Mouse (Mus musculus) right cerebral cortex, adult 18-20 months (tissue): ENCODE measurements around the gene Fbxo4.

Experiments used
- DNase-seq: peaks from one replicate; pipeline ENCODE4 v3.0.0; 2022; ENCODE audit warnings: mixed read lengths

Fbxo4 gene

GRCm38 (mm10) chr15:3978279-3978678 lies 1.1 kb downstream of the Fbxo4 start:
- DNase-seq = no peak

- DNase-seq = no peak
Measured at GRCm38 (mm10) chr15:3973300-3973699, 6.1 kb downstream of the Fbxo4 start.

GRCm38 (mm10) chr15:3970193-3970592 lies 9.2 kb downstream of the Fbxo4 start:
- DNase-seq = no peak

GRCm38 (mm10) chr15:3969743-3970142 lies 9.6 kb downstream of the Fbxo4 start:
- no peak for DNase-seq

GRCm38 (mm10) chr15:3962251-3962650 lies 17.1 kb downstream of the Fbxo4 start:
- DNase-seq = no peak

GRCm38 (mm10) chr15:3960094-3960493 lies 19.3 kb downstream of the Fbxo4 start:
- no peak for DNase-seq

GRCm38 (mm10) chr15:3957982-3958381 lies 21.4 kb downstream of the Fbxo4 start:
- peak; percentile 52 for DNase-seq

GRCm38 (mm10) chr15:3954971-3955370 lies 24.4 kb downstream of the Fbxo4 start:
- peak; percentile 31 for DNase-seq

GRCm38 (mm10) chr15:3938132-3938531 lies 41.2 kb downstream of the Fbxo4 start:
- no peak for DNase-seq

- DNase-seq = no peak
Measured at GRCm38 (mm10) chr15:3936056-3936455, 43.3 kb downstream of the Fbxo4 start.

GRCm38 (mm10) chr15:3933466-3933865 lies 45.9 kb downstream of the Fbxo4 start:
- DNase-seq = no peak

GRCm38 (mm10) chr15:3931931-3932330 lies 47.4 kb downstream of the Fbxo4 start:
- DNase-seq = no peak
